Mouse (Mus musculus): ENCODE data around the gene Egfl7.

DNA sequence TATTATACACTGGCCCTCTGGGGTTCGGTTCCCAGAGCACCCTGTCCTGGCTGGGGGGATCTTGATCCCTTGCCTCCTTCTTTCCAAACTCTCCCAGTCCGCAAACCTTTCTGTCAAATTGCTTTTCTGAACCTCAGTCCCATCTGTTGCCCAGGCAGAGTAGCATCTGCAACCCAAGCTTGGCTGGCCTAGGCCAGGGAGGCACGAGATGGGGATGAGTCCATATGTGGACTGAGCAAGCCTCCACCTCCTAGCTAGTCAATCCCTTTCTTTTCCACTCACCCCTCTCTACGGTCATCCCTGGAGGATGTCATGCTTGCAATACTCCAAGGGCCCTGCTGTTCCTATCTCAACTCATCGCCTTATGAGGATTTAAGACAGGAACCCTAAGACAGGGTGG is 22.8 kb downstream of the Egfl7 start:
- TF ChIP-seq CTCF (IDR thresholded peaks at IDR 0.05; ENCODE audit: control insufficient read depth, insufficient read depth, insufficient read length) (no peak), FOSL1 (IDR thresholded peaks at IDR 0.05; ENCODE audit: insufficient read depth, low read length, poor library complexity, severe bottlenecking) (no peak)

Measured in C2C12 (cell line).